Mouse (Mus musculus) lung, postnatal 0 days (tissue): Measurements from ENCODE around the gene Tas2r129.

Experiments used
- CTCF ChIP-seq: IDR thresholded peaks from 2 replicates; pipeline ENCODE4 v1.5.1; 2016; ENCODE audit warnings: antibody characterized with exemption, mild to moderate bottlenecking
- EP300 ChIP-seq: IDR thresholded peaks from 2 replicates; pipeline ENCODE4 v1.6.1; 2016; ENCODE audit warnings: antibody characterized with exemption, mild to moderate bottlenecking, control low read depth

GRCm38 (mm10) chr6:132950802-132951201 is at the start of gene Tas2r129:
- TF ChIP-seq CTCF (no peak), EP300 (no peak)
